Mouse (Mus musculus): Measurements from ENCODE around the gene Casq2.
"Not testable (repeated sequence)": the region's sequence is repeated elsewhere in the genome, so short reads cannot be mapped to it uniquely, and the experiment has no call there.

Gene Casq2

DNA sequence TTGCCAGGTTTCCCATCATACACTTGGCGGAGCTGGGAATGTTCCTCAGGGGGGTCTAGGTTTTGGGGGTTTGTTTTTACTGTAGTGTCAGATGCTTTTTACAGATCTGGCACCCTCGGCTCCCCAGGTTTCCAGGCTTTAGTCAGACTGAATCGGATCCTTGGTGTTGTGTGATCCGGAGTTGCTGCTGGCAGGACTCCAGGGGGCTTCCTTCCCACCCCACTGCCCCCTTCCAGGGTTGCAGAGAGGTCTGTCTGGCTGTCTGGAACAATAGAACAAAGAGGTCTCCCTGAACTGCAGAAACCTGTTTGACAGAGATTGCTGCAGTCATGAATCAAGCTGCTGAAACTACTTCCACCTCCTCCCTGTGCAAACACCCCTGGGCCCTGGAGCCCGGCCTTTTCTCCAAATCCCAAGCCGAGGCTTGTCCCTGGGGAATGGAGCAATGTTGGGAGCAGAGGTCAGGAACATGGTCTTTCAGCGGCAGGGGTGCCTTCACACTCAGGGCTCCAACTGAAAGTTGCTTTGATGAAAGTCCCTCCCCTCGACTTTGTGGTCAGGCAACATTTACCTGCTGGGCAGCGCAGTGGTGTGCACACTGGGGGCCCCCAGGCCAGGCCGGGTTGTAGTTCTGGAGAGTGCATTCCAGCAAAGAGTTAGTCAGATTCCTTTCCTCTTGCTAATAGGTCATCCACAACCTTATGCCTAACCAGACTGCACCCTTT, 49.3 kb downstream of the Casq2 start:
- no peak for DNase-seq (ENCODE audit: low spot score in 2 of 2)

DNA sequence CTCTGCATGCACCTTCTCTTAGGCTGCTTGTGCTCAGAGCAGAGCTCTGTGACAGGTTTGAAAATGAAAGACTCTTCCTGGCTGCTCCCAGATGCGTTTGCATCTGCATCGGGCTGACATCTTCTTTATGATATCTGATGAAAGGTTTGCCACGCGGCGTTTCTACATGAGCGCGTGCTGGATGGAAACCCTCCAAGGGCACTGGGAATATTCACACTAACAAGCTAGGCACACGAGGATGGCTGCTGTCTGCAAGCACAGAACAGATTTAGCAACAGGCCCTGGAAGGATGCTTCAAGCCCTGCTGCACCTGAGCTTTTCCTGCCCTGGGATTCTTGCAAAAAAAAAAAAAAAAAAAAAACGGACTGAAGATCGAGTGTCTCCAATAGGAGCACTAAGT, 50.9 kb downstream of the Casq2 start:
- DNase-seq (ENCODE audit: low spot score in 2 of 2) = no peak

DNA sequence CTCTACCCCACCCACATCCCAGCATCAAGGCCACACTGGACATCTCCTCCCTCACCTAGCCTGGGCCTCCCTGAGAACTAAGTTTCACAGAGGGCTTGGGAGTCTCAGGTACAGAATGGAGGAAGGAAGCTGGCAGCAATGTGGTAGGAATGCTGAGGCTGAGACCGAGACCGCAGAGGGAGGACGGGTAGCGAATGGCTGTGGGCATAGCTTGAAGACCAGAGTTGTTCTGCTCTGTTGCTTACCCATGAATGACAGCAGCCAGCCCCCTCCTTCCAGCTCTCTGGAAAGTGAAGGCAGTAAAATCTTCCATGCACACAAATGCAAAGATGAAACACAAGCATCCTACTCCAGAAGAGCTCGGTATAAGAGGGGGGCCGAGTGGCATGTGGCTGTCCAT, 52.7 kb downstream of the Casq2 start:
- DNase-seq (ENCODE audit: low spot score in 2 of 2) = no peak

DNA sequence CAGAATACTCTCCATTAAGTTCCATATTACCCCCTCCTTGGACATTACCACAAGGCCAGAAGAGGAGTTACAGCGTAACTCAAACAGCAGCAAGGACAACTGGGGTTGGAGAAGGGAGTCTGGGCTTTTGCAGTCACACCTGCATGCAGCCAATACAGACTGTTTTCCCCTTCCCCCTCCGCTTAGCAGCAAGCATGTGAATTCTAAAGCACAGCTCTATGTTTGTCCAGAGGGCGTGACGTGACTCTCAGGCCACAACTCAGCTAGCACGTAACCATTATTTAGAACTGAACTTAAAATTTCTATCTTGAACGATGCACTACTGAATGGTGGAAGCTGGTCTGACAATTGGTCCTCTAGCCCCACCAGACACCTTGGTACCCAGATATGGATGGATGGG, 54.4 kb downstream of the Casq2 start:
- no peak for DNase-seq (ENCODE audit: low spot score in 2 of 2)

DNA sequence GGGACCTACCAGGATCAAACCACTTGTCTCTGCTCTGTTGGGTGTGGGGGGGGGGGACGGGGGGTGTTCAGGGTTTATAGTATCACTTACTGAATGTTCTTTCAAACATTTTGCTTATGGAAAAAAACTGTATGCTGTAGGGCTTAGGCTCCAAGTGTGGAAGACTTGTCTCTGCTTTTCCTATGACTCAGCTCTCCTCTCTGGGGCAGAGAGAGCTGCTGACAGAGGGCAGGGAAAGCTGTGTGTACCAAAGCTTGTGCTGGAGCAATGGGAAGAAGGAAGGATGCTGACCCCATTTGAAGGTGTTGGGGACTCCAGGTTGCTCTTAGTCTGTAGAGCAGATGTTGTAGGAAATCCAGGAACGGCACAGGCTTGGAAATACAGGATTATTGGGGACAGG, 55.2 kb downstream of the Casq2 start:
- no peak for DNase-seq (ENCODE audit: low spot score in 2 of 2)

DNA sequence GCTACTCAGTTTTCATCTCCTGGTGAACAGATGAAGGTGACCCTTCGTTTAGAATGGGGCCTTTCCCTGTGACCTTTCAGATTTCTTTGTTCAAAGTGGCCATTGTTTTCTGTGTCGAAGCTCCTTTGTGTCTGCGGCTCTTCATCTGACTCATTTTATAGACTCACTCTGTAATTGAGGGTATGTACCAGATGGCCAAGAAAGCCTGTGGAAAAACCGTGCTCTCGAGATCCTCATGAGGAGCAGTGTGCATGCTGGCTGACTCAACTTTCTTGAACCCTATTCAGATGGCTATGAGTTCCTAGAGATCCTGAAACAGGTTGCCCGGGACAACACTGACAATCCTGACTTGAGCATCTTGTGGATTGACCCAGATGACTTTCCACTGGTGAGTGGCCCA, 55.7 kb downstream of the Casq2 start:
- DNase-seq (ENCODE audit: low spot score in 2 of 2) = no peak

DNA sequence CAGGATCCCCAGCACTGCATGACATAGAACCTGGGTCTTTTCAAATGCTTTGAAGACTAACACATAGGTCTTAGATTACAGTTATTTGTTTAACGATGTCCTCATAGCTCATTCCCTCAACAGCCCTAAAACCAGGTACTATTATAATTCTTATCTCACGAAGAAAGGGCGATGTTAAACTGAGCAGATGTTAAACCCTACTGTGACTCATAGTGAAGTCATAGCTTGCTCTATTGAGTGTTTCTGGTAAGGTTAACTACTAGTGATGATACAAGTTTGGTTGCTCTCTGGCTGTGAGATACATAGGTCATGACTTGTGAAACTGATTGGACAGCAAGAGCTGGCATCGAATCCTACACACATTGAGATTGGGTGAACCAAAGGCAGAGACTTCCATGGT, 56.7 kb downstream of the Casq2 start:
- DNase-seq (ENCODE audit: low spot score in 2 of 2) = no peak

DNA sequence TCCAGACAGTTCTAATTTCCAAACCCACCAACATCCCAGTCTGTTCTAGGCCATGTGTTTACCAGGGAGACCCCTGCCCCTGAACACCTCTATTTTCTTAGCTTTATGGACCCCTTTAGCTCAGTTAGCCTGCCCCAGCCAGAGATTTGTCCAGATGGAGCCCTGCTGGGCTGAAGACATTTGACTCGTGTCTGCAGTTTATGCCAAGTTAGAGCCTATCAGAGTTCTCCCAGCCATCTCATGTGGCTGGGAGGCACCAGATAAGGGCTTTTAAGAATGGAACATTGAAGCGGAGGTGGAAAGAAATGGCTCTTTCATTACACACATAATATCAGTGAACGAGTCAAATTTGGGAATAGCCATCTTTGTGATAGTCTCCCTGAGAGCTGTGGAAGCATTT, 57.3 kb downstream of the Casq2 start:
- DNase-seq (ENCODE audit: low spot score in 2 of 2) = no peak

DNA sequence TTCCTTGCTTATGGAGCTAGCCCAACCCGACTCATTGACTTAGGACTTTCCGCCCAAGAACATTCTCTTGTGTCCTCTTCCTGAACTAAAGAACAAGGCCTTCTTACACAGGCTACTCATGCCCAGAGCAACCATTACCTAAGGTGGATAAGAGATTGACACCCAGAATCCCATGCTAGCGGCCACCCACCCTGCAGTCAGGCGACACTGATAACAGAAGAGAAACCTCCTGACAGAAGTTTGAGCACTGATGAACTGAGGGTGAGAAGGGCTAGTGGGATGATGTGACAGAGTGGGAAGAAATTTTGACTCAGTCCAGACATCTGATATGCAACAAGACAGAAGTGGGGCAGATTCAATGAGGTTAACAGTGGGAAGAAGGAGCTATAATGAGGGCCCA, 58.2 kb downstream of the Casq2 start:
- DNase-seq (ENCODE audit: low spot score in 2 of 2) = no peak

DNA sequence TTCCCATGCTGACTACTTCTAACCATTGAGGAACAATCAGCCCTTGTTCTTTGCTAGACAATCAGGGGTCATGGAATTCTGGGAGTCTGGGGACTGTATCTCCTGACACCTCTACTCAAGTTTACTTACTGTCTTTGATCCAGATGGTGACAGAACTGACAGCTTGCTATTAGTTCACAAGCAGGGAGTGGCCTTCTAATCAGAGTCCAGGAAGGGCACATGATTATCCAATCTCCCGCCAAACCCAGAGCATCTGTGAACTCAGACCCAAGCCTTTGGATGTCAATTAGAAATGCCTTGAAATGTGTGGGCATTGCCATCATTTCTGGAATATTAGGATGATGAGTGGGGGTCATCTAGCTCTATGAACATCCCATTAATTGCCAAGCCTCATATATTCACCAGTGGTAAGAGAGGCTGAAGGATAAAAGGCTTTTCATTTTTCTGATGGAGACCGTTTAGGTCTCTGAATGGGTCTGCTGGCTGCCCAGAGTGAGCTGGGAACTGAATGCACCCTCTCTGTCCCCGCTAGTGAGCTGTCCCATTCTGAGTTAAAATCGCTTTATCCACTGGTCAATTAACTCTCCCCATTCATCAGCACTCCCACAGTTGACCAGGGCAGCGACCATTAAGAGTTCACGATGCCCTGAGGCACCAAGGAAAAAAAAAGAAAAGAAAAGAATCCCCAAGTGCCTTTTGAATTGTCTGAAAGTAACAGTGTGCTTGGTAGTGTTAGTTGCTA, 59.6 kb downstream of the Casq2 start:
- DNase-seq (ENCODE audit: low spot score in 2 of 2) = no peak

DNA sequence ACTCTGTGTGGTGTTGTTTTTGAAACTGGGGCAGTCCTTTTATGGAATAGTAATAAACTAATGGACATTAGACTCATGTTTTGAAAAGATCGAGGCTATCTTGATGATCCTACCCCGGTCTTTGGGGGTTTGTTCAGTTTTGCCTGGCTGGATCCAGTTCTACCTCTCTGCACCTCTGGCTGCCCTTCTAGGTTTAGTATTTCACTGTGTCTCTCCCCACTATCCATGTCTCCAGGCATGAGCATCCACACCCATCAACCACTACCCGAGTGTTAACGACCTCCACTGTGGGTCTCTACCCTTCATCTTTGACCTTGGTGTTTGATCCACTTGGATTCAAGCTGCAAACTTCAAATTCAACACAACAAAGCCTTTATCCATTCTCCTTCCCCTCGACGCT, 60.2 kb downstream of the Casq2 start:
- DNase-seq (ENCODE audit: low spot score in 2 of 2) = no peak

DNA sequence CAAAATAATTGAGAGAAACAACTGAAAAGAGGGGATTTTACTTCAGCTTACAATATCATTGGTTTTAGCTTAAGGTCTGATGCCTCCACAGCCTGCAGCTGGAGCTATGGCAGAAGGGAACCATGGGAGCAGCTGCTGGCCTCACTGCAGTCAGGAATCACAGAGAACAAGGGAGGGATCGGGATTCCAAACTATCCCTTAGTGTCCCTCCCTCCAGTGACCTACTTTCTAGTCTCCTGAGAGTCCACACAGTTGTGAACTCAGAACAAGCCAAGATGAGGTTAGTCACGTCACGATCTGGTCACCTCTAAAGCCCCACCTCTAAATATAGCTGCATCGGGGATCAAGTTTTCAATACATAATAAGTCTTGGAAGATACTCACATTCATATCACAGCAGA, 61.0 kb downstream of the Casq2 start:
- DNase-seq (ENCODE audit: low spot score in 2 of 2) = no peak

DNA sequence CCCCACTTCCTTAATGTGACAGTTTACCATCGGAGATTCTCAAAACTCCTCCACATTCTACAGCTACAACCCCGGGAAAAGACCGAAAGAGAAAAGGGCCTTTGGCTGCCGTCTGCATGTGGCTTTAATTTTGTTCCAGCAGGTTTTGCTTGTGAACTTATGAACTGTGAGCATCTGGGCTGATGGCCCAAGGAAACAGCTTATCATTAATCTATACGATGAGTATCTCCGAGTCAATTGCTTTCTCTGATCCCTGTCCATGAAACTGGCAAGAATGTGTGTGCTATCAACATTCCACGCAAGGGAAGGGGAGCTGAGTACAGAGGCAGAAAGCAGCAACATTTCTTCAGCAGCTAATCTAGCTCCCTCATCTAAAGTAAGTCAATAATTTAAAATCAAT, 63.7 kb downstream of the Casq2 start:
- no peak for DNase-seq (ENCODE audit: low spot score in 2 of 2)

DNA sequence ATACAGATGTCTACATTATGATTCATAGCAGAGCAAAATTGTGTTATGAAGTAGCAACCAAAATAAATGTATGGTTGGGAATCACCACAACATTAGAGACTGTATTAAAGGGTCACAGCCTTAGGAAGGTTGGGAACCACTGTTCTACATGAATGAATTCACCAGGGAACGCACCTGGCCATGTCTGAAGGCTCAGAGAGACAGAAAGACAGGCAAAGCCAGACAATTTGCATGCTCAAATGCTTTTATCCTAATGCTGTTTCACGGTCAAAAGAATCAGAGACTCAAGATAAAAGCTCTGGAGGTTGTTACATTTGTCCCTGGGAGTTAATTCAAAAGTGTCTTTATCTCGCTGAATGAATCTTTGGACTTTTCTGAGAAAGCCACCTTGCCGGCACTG, 65.6 kb downstream of the Casq2 start:
- no peak for DNase-seq (ENCODE audit: low spot score in 2 of 2)

DNA sequence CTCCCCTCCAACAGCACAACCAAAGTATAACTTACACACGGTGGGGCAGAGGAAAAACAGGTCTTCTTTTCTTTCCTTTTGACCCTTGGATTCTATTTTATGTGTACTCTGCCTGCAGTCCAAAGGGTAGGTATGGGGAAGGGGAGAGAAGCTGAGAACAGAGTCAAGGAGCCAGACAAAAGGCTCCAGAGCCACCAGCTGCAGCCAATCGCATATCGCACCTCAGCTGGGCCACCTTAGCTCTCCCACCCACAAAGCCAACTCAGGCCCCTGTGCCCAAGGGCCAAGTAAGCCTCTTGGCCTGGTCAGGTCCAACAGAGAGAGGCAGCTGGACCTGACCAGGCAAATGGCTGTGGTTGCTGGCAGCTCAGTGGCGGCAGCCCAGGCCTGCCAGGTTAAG, 66.3 kb downstream of the Casq2 start:
- no peak for DNase-seq (ENCODE audit: low spot score in 2 of 2)

DNA sequence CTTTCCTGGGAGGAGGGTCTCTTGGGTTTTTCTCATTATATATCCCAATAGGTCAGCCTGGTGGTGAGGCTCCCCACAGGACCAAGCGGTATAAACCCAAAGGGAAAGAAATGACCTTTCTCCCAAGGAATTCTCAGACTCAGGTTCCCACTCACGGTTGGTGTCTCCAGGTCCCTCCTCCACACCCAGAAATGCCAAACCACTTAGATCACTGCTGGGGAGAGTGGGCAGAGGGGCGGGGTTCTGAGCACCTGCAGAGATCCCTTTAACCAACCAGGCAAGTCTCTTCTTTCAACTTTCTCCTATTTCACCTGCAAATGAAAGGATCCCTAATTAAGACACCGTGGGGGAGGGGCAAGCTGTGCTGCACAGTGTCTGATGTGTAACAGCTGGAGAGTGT, 66.7 kb downstream of the Casq2 start:
- no peak for DNase-seq (ENCODE audit: low spot score in 2 of 2)

DNA sequence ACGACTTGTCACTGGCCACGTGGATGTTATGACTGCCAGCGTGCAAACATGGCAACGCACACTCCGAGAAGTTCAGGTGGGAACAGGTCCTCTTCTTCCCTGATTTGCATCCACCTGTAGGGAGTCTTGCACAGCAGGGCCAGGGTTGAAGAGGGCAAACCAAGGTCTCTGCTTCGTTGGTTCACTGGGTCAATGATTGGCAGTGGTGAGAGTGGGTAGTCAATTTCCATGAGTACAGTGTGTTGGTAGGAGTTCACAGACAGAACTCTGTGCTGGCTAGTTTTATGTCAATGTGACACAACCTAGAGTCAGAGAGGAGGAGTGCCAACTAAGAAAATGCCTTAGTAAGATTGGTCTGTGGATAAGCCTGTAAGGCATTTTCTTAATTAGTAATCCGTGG, 67.9 kb downstream of the Casq2 start:
- no peak for DNase-seq (ENCODE audit: low spot score in 2 of 2)

DNA sequence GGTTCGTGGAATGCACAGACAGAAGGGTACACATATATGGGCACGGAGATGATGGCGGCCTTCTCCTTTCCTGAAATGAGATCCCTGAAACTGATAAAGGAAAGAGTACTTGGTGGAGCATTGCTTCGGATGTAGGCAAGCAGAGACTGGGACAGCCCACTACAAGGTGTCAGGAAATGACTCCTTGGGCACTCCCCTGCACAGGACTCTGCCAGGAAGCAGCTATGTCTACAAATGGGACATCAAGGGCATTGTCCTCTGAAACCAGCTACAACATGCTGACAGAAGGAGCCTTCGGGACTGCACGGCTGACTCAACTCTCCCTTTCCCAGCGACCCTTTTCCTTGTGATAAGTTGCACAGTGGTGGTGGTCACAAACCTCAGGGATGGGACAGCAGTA, 70.5 kb downstream of the Casq2 start:
- no peak for DNase-seq (ENCODE audit: low spot score in 2 of 2)

DNA sequence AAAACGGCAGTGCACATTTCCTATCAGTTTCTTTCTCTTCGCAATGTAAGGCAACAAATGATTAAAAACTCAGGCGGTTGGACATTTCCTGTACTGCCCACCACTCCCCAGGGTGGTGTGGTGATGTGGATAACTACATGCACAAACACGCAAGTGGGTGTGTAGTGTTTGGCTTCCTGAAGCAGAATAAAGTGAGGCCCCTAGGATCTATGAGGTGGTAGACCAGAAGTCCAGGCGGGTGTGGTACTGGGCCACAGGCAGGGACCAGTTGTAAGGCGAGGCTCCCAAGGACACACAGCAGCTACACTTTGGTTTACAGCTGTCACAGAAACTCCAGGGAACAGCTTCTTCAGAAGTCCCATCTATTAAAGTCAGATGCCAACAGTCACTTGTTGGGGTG, 71.4 kb downstream of the Casq2 start:
- DNase-seq (ENCODE audit: low spot score in 2 of 2) = no peak

DNA sequence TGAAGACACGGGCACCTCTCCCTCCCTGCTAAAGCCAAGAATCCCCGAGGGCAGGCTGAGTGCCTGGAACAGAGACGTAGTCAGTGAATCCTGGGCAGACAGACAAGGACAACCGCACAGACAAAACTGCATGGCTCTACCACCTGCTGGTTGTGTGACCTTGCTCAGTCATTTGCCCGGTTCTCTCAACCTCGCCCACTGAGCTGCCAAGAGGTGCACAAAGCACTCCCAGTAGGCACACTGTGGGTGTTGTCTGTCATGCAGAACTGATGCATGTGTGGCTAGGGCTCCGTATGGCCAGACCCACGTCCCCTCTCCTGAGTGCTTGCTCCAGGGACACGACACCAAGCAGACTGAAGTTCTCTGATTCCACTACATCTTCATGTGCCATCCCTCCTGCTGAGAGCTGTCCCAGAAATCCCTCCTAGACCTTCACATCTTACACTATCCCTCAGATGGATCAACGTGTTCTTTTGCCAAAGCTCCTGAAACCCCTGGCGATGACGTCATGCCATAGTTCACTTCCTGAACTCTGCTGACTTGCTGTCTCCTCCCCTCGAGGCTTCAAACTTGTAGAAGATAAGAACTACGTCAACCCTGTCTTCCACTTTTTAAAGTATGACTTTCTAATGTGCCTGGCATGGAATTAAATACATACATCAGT, 72.7 kb downstream of the Casq2 start:
- no peak for DNase-seq (ENCODE audit: low spot score in 2 of 2)

DNA sequence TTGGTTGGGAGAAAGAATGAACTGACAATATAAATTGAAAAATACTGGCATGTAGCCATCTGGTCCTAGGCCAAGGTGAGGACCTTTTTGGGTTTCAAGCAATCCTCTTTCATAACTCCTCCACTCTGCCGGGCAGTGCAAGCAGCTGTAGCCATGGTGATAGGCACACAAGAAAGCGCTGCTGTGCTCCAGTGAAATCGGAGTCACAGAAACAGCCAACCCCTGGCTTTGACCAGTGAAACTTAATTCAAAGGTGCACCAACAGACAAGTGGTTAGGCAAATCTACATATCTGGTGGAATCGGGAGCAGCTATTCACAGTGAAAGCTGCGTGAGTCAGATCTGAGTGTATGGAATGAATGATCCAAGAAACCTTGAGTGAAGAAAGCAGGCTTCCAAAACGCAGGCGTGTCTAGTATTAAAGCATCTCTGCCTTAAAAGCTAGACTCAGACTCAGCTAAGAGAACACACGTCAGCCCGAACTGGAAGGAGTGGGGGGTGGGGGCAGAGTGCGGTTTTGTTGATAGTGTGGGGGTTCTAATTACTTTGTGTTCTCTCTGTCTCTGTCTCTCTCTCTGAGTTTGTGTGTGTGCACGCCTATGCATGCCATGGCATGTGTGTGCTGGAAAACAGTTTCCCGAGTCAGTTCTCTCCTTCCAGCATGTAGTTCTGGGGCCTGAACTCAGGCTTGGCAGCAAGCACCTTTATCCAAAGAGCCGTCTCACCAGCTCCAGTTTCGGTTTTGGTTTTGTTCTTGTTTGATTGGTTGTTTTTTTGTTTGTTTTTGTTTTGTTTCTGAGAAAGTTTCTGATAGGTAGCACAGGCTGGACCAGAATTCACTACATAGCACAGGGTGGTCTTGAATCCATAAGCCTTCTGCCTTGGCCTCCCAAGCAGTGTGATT, 73.5 kb downstream of the Casq2 start:
- no peak for DNase-seq (ENCODE audit: low spot score in 2 of 2)

DNA sequence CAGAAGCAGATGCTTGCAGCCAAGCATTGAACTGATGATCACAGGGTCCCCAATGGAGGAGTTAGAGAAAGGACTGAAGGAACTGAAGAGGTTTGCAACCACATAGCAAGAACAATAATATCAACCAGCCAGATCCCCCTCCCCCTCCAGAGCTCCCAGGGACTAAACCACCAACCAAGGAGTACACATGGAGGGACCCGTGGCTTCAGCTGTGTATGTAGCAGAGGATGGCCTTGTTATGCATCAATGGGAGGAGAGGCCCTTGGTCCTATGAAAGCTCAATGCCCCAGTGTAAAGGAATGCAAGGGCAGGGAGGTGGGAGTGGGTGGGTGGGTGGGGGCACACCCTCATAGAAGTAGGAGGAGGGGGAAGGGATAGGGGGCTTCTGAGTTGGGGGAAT, 77.6 kb downstream of the Casq2 start:
- not testable (repeated sequence) for DNase-seq (ENCODE audit: low spot score in 2 of 2)
